ENCODE assay signal across 7 mouse cellular contexts in genomic region chr11:69428751-69429150, GRCm38 (mm10). TPM values are rescaled to one million over a fixed set of nuclear protein-coding genes. Genes with fewer than 3 reads are reported as not detected.
A peak's percentile ranks its signal among the peaks of the same experiment; 100 is the strongest.
DNase-seq lines count a peak whose midpoint lies in the region; ATAC-seq and TF ChIP-seq lines count a peak whose summit lies in the region.

No protein-coding gene starts in this region.

- ATAC-seq in granulocyte monocyte progenitor cell, adult 5-6 weeks (replicated peaks; ENCODE audit: poor library complexity, severe bottlenecking), result peak; percentile 70
- no peak for ATAC-seq in lung, embryonic 14.5 days (ENCODE audit: insufficient read depth)
- ATAC-seq in midbrain, embryonic 14.5 days (ENCODE audit: low FRiP score, low TSS enrichment), result no peak

- H3K27ac ChIP-seq in lung, embryonic 14.5 days (ENCODE audit: low read depth), result no peak overlapping the region; the same call in 1 of the 2 replicates
- H3K27ac ChIP-seq in midbrain, embryonic 14.5 days (replicated peaks; ENCODE audit: low read depth, low read length), result no peak overlapping the region
- no peak overlapping the region for H3K27ac ChIP-seq in layer of hippocampus, adult 2 months

- no peak overlapping the region for H3K4me3 ChIP-seq in lung, embryonic 14.5 days (ENCODE audit: low read depth, low read length)
- H3K4me3 ChIP-seq in midbrain, embryonic 14.5 days (replicated peaks; ENCODE audit: low read depth, low read length), result no peak overlapping the region
- no peak overlapping the region for H3K4me3 ChIP-seq in layer of hippocampus, adult 2 months

- H3K4me2 ChIP-seq in lung, embryonic 14.5 days, result no peak overlapping the region
- no peak overlapping the region for H3K4me2 ChIP-seq in midbrain, embryonic 14.5 days (ENCODE audit: low read length)

- DNase-seq in 3T3-L1 (ENCODE audit: low read depth, low spot score), result peak; percentile 39
- DNase-seq in 416B (ENCODE audit: low read depth), result peak; percentile 73
- peak; percentile 79 for DNase-seq in lung, embryonic 14.5 days
- no peak for DNase-seq in midbrain, embryonic 14.5 days
- no peak for DNase-seq in layer of hippocampus, postnatal 25 days (ENCODE audit: extremely low spot score in 1 of 2, low spot score in 1 of 2)
- DNase-seq in layer of hippocampus, adult 2 months (ENCODE audit: low spot score in 2 of 2), result no peak

- no peak overlapping the region for H3K9ac ChIP-seq in lung, embryonic 14.5 days
- no peak overlapping the region for H3K9ac ChIP-seq in midbrain, embryonic 14.5 days (replicated peaks; ENCODE audit: low read length)

- no peak for TF ChIP-seq CTCF in lung, embryonic 14.5 days (IDR thresholded peaks at IDR 0.05; ENCODE audit: low read depth)
- TF ChIP-seq CTCF in layer of hippocampus, adult 2 months (conservative IDR thresholded peaks at IDR 0.05), result no peak

- no peaks in the 10 kb centered on the region for H3K4me1 ChIP-seq in lung, embryonic 14.5 days (ENCODE audit: insufficient read depth)
- no peaks in the 10 kb centered on the region for H3K4me1 ChIP-seq in midbrain, embryonic 14.5 days (ENCODE audit: control insufficient read depth, insufficient read depth, low read length)

- WGBS in lung, embryonic 14.5 days, result 13% methylated on average over 4 of the region's 4 CpGs
- 26% methylated on average over 4 of the region's 4 CpGs for WGBS in midbrain, embryonic 14.5 days

- no peaks in the 10 kb centered on the region for H3K9me3 ChIP-seq in lung, embryonic 14.5 days (ENCODE audit: low read depth, low read length)
- H3K9me3 ChIP-seq in midbrain, embryonic 14.5 days (ENCODE audit: control insufficient read depth, low read length), result no peaks in the 10 kb centered on the region

- H3K27me3 ChIP-seq in lung, embryonic 14.5 days (ENCODE audit: insufficient read depth, low read length), result no peaks in the 10 kb centered on the region
- H3K27me3 ChIP-seq in midbrain, embryonic 14.5 days (ENCODE audit: control insufficient read depth, insufficient read depth, low read length), result no peaks in the 10 kb centered on the region

- no peaks in the 10 kb centered on the region for H3K36me3 ChIP-seq in lung, embryonic 14.5 days (ENCODE audit: insufficient read depth)
- no peaks in the 10 kb centered on the region for H3K36me3 ChIP-seq in midbrain, embryonic 14.5 days (ENCODE audit: control insufficient read depth, insufficient read depth, low read length)

RNA-seq across cellular contexts. Expression of gene Kdm6b, which starts 15.3 kb away (rescaled TPM):
- 12.1 and 14.4 TPM in 2 replicates for total RNA-seq in granulocyte monocyte progenitor cell, adult 5-6 weeks (2014; fragmentation: Nextera tagmentation)
- total RNA-seq in granulocyte monocyte progenitor cell, adult 5-6 weeks (2017), result 0.99 and 2.8 TPM in 2 replicates
- polyA plus RNA-seq in lung, embryonic 14.5 days (2014; fragmentation: Nextera tagmentation; extraction: Ambion mirVana), result 22.9 and 24.4 TPM in 2 replicates
- polyA plus RNA-seq in midbrain, embryonic 14.5 days (2014; fragmentation: Nextera tagmentation; extraction: Ambion mirVana), result 41.1 and 41.2 TPM in 2 replicates
- 10 to 100 TPM; 28.5 to 41.2 TPM for total RNA-seq in layer of hippocampus, postnatal 25 days (2021)
- 10 to 100 TPM; 34.3 to 40.9 TPM for total RNA-seq in layer of hippocampus, adult 2 months (2021)

RNA-seq across cellular contexts. Expression of gene Tmem88, which starts 30.7 kb away (rescaled TPM):
- not detected in 2 replicates for total RNA-seq in granulocyte monocyte progenitor cell, adult 5-6 weeks (2014; fragmentation: Nextera tagmentation)
- 0.56 TPM in 1 of 2 replicates, not detected in the other for total RNA-seq in granulocyte monocyte progenitor cell, adult 5-6 weeks (2017)
- 37.5 and 39.1 TPM in 2 replicates for polyA plus RNA-seq in lung, embryonic 14.5 days (2014; fragmentation: Nextera tagmentation; extraction: Ambion mirVana)
- polyA plus RNA-seq in midbrain, embryonic 14.5 days (2014; fragmentation: Nextera tagmentation; extraction: Ambion mirVana), result 2.6 and 4.9 TPM in 2 replicates
- total RNA-seq in layer of hippocampus, postnatal 25 days (2021), result 1 to 10 TPM; 2.5 TPM
- total RNA-seq in layer of hippocampus, adult 2 months (2021), result 1 to 10 TPM; 2.6 to 5.0 TPM

RNA-seq across cellular contexts. Expression of gene Cyb5d1, which starts 33.3 kb away (rescaled TPM):
- 22.8 and 25.2 TPM in 2 replicates for total RNA-seq in granulocyte monocyte progenitor cell, adult 5-6 weeks (2014; fragmentation: Nextera tagmentation)
- 32.7 and 38.2 TPM in 2 replicates for total RNA-seq in granulocyte monocyte progenitor cell, adult 5-6 weeks (2017)
- polyA plus RNA-seq in lung, embryonic 14.5 days (2014; fragmentation: Nextera tagmentation; extraction: Ambion mirVana), result 26.8 and 27.2 TPM in 2 replicates
- polyA plus RNA-seq in midbrain, embryonic 14.5 days (2014; fragmentation: Nextera tagmentation; extraction: Ambion mirVana), result 17.0 and 24.8 TPM in 2 replicates
- 10 to 100 TPM; 40.8 to 43.6 TPM for total RNA-seq in layer of hippocampus, postnatal 25 days (2021)
- total RNA-seq in layer of hippocampus, adult 2 months (2021), result 10 to 100 TPM; 43.6 to 45.0 TPM

RNA-seq across cellular contexts. Expression of gene Naa38, which starts 33.5 kb away (rescaled TPM):
- 164 and 170 TPM in 2 replicates for total RNA-seq in granulocyte monocyte progenitor cell, adult 5-6 weeks (2014; fragmentation: Nextera tagmentation)
- 112 and 181 TPM in 2 replicates for total RNA-seq in granulocyte monocyte progenitor cell, adult 5-6 weeks (2017)
- polyA plus RNA-seq in lung, embryonic 14.5 days (2014; fragmentation: Nextera tagmentation; extraction: Ambion mirVana), result 169 and 173 TPM in 2 replicates
- polyA plus RNA-seq in midbrain, embryonic 14.5 days (2014; fragmentation: Nextera tagmentation; extraction: Ambion mirVana), result 97.6 and 123 TPM in 2 replicates
- 100 to 1,000 TPM; 100 to 116 TPM for total RNA-seq in layer of hippocampus, postnatal 25 days (2021)
- 100 to 1,000 TPM; 109 to 127 TPM for total RNA-seq in layer of hippocampus, adult 2 months (2021)

RNA-seq across cellular contexts. Expression of gene Chd3, which starts 59.5 kb away (rescaled TPM):
- total RNA-seq in granulocyte monocyte progenitor cell, adult 5-6 weeks (2014; fragmentation: Nextera tagmentation), result 37.0 and 59.8 TPM in 2 replicates
- total RNA-seq in granulocyte monocyte progenitor cell, adult 5-6 weeks (2017), result 26.9 and 37.7 TPM in 2 replicates
- 57.3 and 59.9 TPM in 2 replicates for polyA plus RNA-seq in lung, embryonic 14.5 days (2014; fragmentation: Nextera tagmentation; extraction: Ambion mirVana)
- polyA plus RNA-seq in midbrain, embryonic 14.5 days (2014; fragmentation: Nextera tagmentation; extraction: Ambion mirVana), result 77.5 and 80.8 TPM in 2 replicates
- total RNA-seq in layer of hippocampus, postnatal 25 days (2021), result 100 to 1,000 TPM; 504 to 538 TPM
- 100 to 1,000 TPM; 541 to 561 TPM for total RNA-seq in layer of hippocampus, adult 2 months (2021)

Comparison
In these comparisons a context has a peak if more than half of its experiments do, and no peak if none do; other contexts are left out.
1. DNase-seq: peak in 3T3-L1 (single experiment), 416B (single experiment) and lung, embryonic 14.5 days (single experiment); none in midbrain, embryonic 14.5 days (single experiment), layer of hippocampus, postnatal 25 days (0 of 2) and layer of hippocampus, adult 2 months (0 of 2).